Mouse (Mus musculus) embryonic facial prominence, embryonic 12.5 days (tissue): ENCODE results near the gene Hist2h2aa2. TPM values are rescaled to one million over a fixed set of nuclear protein-coding genes. Genes with fewer than 3 reads are reported as not detected.
"Not testable (repeated sequence)": the region's sequence is repeated elsewhere in the genome, so short reads cannot be mapped to it uniquely, and the experiment has no call there.

Experiments used
- ATAC-seq: fragments of 200-750 bp; cut with Nextera tagmentation; 2 replicates; pipeline ENCODE4 v1.8.0; 2017; ENCODE audit not compliant: insufficient number of reproducible peaks, insufficient read depth, low FRiP score, low TSS enrichment
- H3K27ac ChIP-seq: fragments of 300-500 bp; sonication (generic); 2 replicates; pipeline ENCODE4 v1.5.1; 2016; ENCODE audit warnings: mild to moderate bottlenecking
- H3K27me3 ChIP-seq: fragments of 300-500 bp; sonication (generic); 2 replicates; pipeline ENCODE4 v1.6.1; 2016; ENCODE audit warnings: mild to moderate bottlenecking, moderate library complexity
- H3K36me3 ChIP-seq: fragments of 300-500 bp; sonication (generic); 2 replicates; pipeline ENCODE4 v1.6.1; 2016; ENCODE audit warnings: mild to moderate bottlenecking
- H3K4me1 ChIP-seq: fragments of 300-500 bp; sonication (generic); 2 replicates; pipeline ENCODE4 v1.6.1; 2016
- H3K4me2 ChIP-seq: fragments of 300-500 bp; sonication (generic); replicated peaks from 2 replicates; pipeline ENCODE4 v1.6.1; 2016; ENCODE audit warnings: mild to moderate bottlenecking, moderate library complexity
- H3K4me3 ChIP-seq: fragments of 300-500 bp; sonication (generic); 2 replicates; pipeline ENCODE4 v1.5.1; 2016; ENCODE audit warnings: mild to moderate bottlenecking
- H3K9ac ChIP-seq: fragments of 300-500 bp; sonication (generic); 2 replicates; pipeline ENCODE4 v1.6.1; 2016; ENCODE audit warnings: mild to moderate bottlenecking, moderate library complexity
- H3K9me3 ChIP-seq: fragments of 300-500 bp; sonication (generic); 2 replicates; pipeline ENCODE4 v1.6.1; 2016; ENCODE audit warnings: mild to moderate bottlenecking, moderate library complexity
- WGBS: fragments of 180-500 bp; shearing (Covaris S2); methylation state at CpG from one replicate; pipeline ENCODE4 v1.1.7; 2016; 5-methylcytosine and 5-hydroxymethylcytosine counted together
- polyA plus RNA-seq: library from polyadenylated mRNA; unstranded; fragments of >200 nt; fragmentation: Nextera tagmentation; extraction: Ambion mirVana; gene quantifications from 2 replicates; pipeline ENCODE4 v1.2.1, GENCODE M21; 2016

The Hist2h2aa2 gene
- 45.4 and 60.5 TPM in 2 replicates for polyA plus RNA-seq

DNA sequence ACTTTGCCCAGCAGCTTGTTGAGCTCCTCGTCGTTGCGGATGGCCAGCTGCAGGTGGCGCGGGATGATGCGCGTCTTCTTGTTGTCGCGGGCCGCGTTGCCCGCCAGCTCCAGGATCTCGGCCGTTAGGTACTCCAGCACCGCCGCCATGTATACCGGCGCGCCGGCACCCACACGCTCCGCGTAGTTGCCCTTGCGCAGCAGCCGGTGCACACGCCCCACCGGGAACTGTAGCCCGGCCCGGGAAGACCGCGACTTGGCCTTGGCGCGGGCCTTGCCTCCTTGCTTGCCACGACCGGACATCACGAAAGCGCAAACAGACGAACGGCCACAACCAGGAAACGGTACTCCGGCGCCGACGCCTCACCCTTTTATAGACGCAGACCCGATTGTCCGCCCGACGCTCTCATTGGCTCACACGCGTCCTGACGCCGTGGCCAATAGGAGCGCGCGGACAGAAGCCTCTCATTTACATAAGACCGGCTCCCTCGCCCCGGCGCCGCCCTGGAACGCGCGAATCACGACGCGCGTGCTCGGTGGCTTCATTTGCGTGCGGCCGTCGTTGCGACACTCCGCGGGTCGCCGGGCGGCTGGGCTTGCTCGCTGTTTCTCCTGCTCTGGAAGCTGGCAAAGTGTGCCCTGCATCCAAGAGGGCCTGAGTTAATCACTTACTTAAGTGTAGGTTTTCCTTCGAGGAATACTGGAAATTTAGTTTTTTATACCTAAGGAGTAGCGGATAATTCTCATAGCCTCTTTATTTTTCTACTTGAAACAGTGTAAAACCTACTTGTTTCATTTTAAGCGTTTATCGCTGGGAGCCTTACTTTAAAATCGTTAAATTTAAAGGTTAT, at the start of gene Hist2h2aa2:
TSS of gene Hist2h2aa2 (minus strand) at position 328 of the 850 bp plus-strand sequence.
- peak; percentile 85 for ATAC-seq
- Histone ChIP-seq H3K4me2 (peak within 1 kb of the TSS; percentile 31), H3K4me1 (peaks cover 32% of the 10 kb centered on the region), H3K4me3 (peak within 1 kb of the TSS; percentile 32), H3K27ac (peak within 1 kb of the TSS; percentile 90), H3K9ac (peak within 1 kb of the TSS; percentile 36; the same call in 1 of the 2 replicates)
- not testable (repeated sequence) for H3K36me3 ChIP-seq, H3K9me3 ChIP-seq, H3K27me3 ChIP-seq
- 3% methylated on average over 42 of the region's 85 CpGs for WGBS

DNA sequence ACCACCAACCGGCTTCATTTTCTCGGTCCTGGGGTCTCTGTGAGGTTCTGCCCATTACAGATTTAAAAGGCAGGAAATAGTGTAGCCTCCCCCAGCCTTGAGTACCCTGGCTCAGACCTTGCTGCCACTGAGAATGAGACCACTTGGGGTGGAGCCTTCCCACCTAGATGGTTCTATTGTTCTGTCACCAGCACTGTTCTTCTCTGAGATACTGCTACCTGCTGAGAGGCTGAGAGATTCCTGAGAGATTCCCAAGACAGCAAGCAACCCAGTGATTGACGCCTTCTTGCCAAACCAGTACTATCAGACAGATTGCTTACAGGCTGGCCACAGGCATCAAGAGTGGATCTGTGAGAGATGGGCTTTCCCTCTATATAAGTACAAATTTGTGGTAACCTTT, 49.1 kb upstream of the Hist2h2aa2 start:
- Histone ChIP-seq H3K36me3 (no peaks in the 10 kb centered on the region), H3K9ac (no peak overlapping the region), H3K9me3 (no peaks in the 10 kb centered on the region), H3K27me3 (0 out of 2 replicates have a peak, but pooled peaks cover 5% of the 10 kb centered on the region), H3K4me1 (no peaks in the 10 kb centered on the region), H3K27ac (no peak overlapping the region), H3K4me2 (no peak overlapping the region), H3K4me3 (no peak overlapping the region)
- no peak for ATAC-seq
- 72% methylated on average over 3 of the region's 3 CpGs for WGBS

DNA sequence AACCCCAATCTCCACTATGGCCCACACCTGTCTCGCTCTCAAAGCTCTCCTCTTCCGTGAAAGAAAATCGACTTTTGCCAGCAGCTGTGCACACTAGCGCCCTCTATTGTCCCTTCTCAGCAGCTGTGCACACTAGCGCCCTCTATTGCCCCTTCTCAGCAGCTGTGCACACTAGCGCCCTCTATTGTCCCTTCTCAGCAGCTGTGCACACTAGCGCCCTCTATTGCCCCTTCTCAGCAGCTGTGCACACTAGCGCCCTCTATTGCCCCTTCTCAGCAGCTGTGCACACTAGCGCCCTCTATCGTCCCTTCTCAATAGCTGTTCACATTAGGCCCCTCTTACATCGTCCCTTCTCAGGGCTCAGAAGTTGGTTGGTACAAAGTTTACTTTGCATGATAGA, 47.3 kb upstream of the Hist2h2aa2 start:
- not testable (repeated sequence) for H3K4me2 ChIP-seq, H3K27ac ChIP-seq, H3K36me3 ChIP-seq, H3K9ac ChIP-seq, H3K4me1 ChIP-seq, ATAC-seq, H3K4me3 ChIP-seq, H3K9me3 ChIP-seq
- H3K27me3 ChIP-seq, result peaks cover 18% of the 10 kb centered on the region
- 90% methylated on average over 11 of the region's 11 CpGs for WGBS

DNA sequence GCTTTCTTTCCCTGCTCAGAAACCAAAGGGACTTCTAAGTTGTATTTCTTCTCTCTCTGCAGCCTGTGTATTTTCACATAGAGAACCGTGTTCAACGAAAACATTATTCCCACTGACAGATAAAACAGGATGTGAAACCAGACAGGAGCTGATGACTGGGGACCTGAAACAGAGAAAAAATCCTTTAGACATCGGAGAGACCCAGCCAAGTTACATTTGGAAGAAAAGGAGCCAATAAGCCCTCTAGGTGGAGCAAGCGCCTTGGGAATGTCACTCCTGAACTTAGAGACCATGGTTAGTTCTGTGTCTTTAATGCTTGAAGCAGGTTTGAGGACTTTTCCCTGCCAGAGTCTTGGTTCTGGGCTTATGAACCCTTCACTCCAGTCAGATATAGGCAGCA, 44.4 kb upstream of the Hist2h2aa2 start:
- peaks cover 20% of the 10 kb centered on the region for H3K27me3 ChIP-seq
- no peak for ATAC-seq
- no peaks in the 10 kb centered on the region for H3K9me3 ChIP-seq
- no peak overlapping the region for H3K27ac ChIP-seq
- 0 out of 2 replicates have a peak overlapping the region, but pooled peaks have one; percentile 8 for H3K4me3 ChIP-seq
- no peaks in the 10 kb centered on the region for H3K4me1 ChIP-seq
- H3K9ac ChIP-seq, result no peak overlapping the region
- peak overlapping the region; percentile 35 for H3K4me2 ChIP-seq
- WGBS, result 23% methylated on average over 4 of the region's 4 CpGs
- no peaks in the 10 kb centered on the region for H3K36me3 ChIP-seq

DNA sequence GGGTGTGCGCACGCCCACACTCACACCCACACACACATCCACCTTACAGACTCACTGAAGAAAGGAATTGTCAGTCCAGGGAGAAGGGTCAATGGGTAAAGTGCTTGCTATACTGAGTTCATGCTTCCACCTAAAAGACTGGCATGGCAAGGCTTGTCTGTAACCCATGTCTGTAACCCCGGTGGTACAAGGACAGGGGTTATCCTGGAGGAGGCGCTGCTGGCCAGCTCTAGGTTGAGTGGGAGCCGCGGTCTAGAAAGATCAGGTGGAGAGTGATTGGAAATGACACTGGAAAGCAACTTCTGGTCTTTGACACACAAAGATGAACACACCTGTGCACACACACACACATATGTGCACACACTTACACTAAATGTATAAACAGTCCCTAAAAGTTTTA, 40.6 kb upstream of the Hist2h2aa2 start:
- H3K9me3 ChIP-seq, result no peaks in the 10 kb centered on the region
- no peak overlapping the region for H3K27ac ChIP-seq
- peaks cover 19% of the 10 kb centered on the region for H3K27me3 ChIP-seq
- no peak for ATAC-seq
- no peak overlapping the region for H3K9ac ChIP-seq
- no peak overlapping the region for H3K4me2 ChIP-seq
- WGBS, result 52% methylated on average over 6 of the region's 6 CpGs
- H3K36me3 ChIP-seq, result no peaks in the 10 kb centered on the region
- no peak overlapping the region for H3K4me3 ChIP-seq
- H3K4me1 ChIP-seq, result peaks cover 3% of the 10 kb centered on the region; the same call in 1 of the 2 replicates

DNA sequence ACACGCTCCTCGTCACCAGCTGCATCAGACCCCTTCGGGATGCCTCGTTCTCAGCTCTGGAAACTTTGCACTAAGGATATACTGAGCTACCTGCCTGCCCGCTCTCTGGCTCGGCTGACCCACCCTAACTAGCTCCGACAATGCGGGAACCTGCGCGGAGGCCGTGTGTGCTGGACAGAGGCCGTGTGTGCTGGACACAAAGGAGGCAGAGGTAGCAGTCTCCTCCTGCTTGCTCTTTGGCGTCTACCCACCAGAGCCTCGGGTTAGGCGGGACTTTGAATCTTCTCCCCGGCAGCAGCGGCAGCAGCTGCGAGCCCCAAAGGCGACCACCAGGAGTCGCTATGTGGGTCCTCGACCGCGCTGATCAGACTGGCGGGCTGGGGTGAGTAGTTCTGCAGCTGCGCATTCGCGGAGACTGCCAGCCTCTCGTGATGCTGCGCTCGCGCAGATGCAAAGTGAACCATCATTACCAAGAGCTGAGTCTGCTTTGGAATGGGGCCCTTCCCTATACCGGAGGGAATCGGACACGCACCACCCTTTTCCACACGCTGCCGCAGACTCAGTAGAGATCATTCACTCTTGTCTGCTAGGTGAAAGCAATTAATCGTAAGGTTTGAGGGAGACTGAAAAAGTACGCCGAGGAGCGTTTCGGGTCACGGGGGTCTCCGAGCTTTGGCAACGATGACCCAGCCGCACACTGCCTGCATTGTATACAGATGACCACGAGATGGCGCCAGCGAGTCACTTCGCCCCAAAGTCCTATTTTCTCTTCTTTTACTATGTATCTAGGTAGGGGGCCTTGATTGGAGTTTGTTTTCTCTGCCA, 37.9 kb upstream of the Hist2h2aa2 start:
- Histone ChIP-seq H3K27ac (peak overlapping the region; percentile 87), H3K4me3 (peak overlapping the region; percentile 41), H3K36me3 (no peaks in the 10 kb centered on the region), H3K9ac (peak overlapping the region; percentile 62), H3K4me1 (peaks cover 3% of the 10 kb centered on the region; the same call in 1 of the 2 replicates), H3K9me3 (no peaks in the 10 kb centered on the region), H3K27me3 (peaks cover 6% of the 10 kb centered on the region; the same call in 1 of the 2 replicates), H3K4me2 (peak overlapping the region; percentile 76)
- ATAC-seq, result peak; percentile 95
- under 1% methylated on average over 49 of the region's 49 CpGs for WGBS

DNA sequence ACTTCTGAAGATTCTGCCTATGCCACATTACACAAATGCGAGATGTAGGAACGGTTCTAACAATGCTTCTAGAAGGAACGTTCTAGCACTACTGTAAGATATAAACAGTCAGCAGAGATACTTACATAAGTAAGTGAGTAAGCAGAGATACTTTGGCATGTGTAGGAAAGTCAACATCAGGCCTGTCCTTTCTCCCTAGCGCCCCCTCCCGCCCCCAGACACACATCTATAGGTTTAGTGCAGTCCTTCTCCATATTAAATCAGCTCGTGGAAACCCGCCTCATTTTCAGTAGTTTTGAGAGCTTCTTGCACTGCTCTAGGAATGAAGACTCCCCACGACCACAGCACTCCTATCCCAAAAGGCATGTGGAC, 37.3 kb upstream of the Hist2h2aa2 start:
- peak overlapping the region; percentile 41 for H3K4me3 ChIP-seq
- no peaks in the 10 kb centered on the region for H3K36me3 ChIP-seq
- H3K9me3 ChIP-seq, result no peaks in the 10 kb centered on the region
- H3K27ac ChIP-seq, result peak overlapping the region; percentile 87
- peak overlapping the region; percentile 76 for H3K4me2 ChIP-seq
- H3K9ac ChIP-seq, result peak overlapping the region; percentile 62
- 14% methylated on average over 8 of the region's 8 CpGs for WGBS
- ATAC-seq, result peak; percentile 31; the same call in 1 of the 2 replicates
- peaks cover 3% of the 10 kb centered on the region; the same call in 1 of the 2 replicates for H3K27me3 ChIP-seq
- H3K4me1 ChIP-seq, result peaks cover 3% of the 10 kb centered on the region; the same call in 1 of the 2 replicates

DNA sequence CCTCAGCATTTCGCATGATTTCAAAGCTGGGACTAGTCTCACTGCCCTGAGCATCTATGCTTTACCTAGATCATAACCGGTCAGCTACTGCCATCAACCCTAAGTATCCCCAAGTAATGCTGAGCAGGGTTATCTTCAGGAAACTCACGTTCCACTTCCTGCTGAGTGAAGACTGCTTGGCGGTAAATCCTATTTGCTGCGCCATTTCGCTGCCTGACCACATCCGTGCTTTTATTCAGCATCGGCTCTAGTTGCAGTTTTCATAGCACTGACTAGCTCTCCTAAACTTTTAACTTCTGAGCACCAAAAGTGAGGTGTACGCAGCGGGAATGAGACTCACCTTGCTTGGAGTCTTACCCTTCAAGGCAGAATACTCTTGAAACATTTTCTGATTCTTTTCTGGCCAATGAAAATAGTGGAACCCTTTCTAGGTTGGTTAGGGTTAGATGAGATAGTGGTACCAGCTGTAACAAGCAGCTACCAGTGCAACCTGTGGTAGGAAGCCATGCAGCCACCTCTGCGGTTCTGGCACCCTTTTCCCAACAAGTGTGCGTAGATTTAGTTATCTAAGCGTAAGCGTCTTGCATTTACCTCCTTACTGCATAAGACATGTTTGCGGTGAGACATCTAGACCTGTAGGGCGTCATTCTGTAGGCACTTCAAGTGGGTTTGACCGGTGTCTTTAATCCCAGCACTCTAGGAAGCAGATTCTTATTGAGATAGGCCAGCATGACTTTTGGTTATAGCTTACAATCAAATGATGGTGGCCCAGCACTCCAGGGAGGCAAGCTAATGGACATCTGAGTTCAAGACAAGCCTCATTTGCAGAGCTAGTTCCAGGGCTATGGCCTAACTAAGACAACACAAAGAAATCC, 33.8 kb upstream of the Hist2h2aa2 start:
- ATAC-seq, result no peak
- no peak overlapping the region for H3K4me3 ChIP-seq
- peaks cover 3% of the 10 kb centered on the region; the same call in 1 of the 2 replicates for H3K4me1 ChIP-seq
- H3K27ac ChIP-seq, result no peak overlapping the region
- H3K36me3 ChIP-seq, result no peaks in the 10 kb centered on the region
- H3K27me3 ChIP-seq, result no peaks in the 10 kb centered on the region
- WGBS, result 89% methylated on average over 17 of the region's 17 CpGs
- H3K9ac ChIP-seq, result no peak overlapping the region
- no peaks in the 10 kb centered on the region for H3K9me3 ChIP-seq
- H3K4me2 ChIP-seq, result no peak overlapping the region

DNA sequence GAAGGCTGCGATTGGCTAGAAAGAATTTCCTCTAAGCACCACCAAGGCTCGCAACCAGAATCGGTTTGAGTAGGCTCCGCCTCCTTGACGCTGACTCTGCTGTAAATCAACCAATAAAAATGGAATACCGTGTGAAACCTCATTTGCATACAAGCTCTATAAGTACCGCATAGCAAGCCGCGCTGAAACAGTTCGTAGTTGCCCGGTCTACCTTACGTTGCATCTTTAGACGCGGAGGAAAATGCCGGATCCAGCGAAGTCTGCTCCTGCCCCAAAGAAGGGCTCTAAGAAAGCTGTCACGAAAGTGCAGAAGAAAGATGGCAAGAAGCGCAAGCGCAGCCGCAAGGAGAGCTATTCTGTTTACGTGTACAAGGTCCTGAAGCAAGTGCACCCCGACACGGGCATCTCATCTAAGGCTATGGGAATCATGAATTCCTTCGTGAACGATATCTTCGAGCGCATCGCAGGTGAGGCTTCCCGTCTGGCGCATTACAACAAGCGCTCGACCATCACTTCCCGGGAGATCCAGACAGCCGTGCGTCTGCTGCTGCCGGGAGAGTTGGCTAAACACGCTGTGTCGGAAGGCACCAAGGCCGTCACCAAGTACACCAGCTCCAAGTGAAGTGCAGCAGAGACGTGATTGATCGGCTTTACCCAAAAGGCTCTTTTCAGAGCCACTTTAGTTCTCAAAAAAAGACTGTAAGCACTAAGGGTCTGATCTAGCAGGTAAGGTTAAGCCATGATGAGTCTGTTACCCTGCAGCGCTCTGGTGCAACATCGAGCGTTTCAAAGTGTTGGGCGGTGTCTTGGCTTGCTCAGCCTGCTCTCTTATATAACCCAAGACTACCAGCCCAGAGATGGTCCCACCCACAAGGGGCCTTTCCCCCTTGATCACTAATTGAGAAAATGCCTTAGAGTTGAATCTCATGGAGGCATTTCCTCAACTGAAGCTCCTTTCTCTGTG, 29.7 kb upstream of the Hist2h2aa2 start, which contains the start of gene Hist2h2bb:
TSS of gene Hist2h2bb (plus strand) at position 242 of the 964 bp plus-strand sequence.
- peak; percentile 93 for ATAC-seq
- peaks cover 7% of the 10 kb centered on the region for H3K4me1 ChIP-seq
- peak within 1 kb of the TSS; percentile 72 for H3K9ac ChIP-seq
- no peaks in the 10 kb centered on the region for H3K36me3 ChIP-seq
- under 1% methylated on average over 45 of the region's 45 CpGs for WGBS
- peak within 1 kb of the TSS; percentile 49 for H3K4me3 ChIP-seq
- H3K4me2 ChIP-seq, result peak within 1 kb of the TSS; percentile 68
- no peaks in the 10 kb centered on the region for H3K27me3 ChIP-seq
- H3K9me3 ChIP-seq, result no peaks in the 10 kb centered on the region
- peak within 1 kb of the TSS; percentile 98 for H3K27ac ChIP-seq

DNA sequence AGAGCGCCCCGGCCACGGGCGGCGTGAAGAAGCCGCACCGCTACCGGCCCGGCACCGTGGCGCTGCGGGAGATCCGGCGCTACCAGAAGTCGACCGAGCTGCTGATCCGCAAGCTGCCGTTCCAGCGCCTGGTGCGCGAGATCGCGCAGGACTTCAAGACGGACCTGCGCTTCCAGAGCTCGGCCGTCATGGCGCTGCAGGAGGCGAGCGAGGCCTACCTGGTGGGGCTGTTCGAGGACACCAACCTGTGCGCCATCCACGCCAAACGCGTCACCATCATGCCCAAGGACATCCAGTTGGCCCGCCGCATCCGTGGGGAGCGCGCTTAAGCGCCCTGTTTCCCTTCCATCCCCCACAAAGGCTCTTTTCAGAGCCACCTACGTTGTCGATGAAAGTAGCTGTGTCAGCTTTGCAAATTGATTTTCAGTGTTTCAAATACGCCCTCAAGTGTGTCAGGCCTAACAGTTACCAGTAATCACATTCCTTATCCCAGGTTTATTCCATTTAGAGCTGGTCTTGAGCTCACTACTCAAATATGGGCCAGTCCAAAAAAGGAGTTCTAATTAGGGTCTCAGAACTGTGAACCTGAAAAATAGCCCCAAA, 28.8 kb upstream of the Hist2h2aa2 start:
- WGBS, result 0% methylated on average over 12 of the region's 44 CpGs
- H3K36me3 ChIP-seq, H3K9me3 ChIP-seq, H3K27me3 ChIP-seq: not testable (repeated sequence)
- H3K4me1 ChIP-seq, result peaks cover 15% of the 10 kb centered on the region
- peak overlapping the region; percentile 68 for H3K4me2 ChIP-seq
- peak; percentile 22; the same call in 1 of the 2 replicates for ATAC-seq
- peak overlapping the region; percentile 72 for H3K9ac ChIP-seq
- peak overlapping the region; percentile 98 for H3K27ac ChIP-seq
- H3K4me3 ChIP-seq, result peak overlapping the region; percentile 49
